Mouse (Mus musculus): ENCODE measurements around the gene Gns. TPM values are rescaled to one million over a fixed set of nuclear protein-coding genes. Genes with fewer than 3 reads are reported as not detected.

Gns gene
- total RNA-seq, 2 experiments from 2014 or later, result 61.0 to 67.6 TPM

DNA sequence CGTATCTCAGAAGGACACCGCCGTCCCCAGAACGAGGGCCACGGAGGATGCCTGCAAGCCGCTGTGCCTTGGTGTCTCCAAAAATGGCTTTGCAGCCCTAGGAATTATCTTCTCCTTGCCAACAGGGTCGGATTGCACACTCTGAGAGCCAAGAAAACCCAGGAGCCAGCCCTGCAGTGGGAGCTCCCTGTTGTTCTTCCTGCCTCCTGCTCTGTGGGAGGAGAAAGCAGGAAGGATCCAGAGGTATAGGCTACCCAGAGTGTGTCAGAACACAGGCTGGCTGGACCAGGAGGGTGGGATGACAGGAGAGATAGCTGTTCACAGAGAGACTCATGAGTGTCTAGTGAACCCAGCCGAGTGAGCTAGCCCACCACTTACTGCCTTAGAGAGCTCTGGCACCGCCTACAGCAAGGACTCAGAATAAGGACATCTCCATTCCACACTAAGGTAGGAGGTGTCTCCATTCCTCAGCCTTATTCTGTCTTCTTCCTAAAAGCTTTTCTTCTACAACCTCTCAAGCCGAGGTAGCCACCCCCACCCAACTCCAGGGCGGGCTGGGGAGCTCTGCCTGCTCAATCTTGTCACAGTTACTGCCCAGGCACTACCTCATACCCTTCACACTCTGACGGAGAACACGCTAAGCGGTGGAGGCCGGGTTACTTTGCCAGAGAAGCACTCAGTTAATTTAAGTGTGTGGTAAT lies 63.3 kb downstream of the Gns start:
- no peak for DNase-seq
- intact Hi-C loops (cut with DNase I), result no loop called here

DNA sequence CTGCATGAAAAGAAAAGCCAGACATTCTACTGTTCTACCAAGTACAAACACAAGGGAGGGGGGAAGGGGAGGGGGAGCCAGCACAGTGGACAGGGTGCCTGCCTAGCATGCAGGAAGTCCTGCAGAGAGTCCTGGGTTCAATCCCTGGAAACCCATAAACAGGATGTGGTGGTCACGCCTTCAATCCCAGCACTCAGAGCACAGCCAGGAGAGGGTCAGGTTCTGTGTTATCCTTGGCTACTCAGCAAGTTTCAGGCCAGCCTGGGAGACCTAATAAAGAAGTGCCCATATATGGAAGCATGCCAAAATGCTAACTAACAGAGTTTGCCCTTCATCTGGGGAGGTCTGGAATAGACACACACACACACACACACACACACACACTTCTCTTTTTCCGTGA lies 64.2 kb downstream of the Gns start:
- no peak for DNase-seq
- intact Hi-C loops (cut with DNase I), result no loop called here

DNA sequence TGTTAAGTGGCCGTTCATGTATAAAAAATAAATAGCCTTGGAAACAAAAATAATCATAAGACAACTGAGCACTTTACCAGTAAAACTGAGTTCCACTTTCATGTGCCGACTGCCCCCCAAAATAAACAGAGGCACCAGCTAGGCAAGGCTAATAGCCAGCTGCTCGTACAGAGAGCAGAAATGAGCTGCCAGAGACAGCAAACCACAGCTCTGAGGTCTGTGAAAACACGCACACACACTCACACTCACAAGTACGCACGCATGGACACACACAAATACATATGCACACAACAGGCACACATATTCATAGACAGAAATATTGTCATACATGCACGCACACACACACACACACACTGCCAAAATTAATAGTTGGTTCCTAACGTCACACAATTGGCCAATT lies 64.7 kb downstream of the Gns start:
- no peak for DNase-seq
- intact Hi-C loops (cut with DNase I), result no loop called here

DNA sequence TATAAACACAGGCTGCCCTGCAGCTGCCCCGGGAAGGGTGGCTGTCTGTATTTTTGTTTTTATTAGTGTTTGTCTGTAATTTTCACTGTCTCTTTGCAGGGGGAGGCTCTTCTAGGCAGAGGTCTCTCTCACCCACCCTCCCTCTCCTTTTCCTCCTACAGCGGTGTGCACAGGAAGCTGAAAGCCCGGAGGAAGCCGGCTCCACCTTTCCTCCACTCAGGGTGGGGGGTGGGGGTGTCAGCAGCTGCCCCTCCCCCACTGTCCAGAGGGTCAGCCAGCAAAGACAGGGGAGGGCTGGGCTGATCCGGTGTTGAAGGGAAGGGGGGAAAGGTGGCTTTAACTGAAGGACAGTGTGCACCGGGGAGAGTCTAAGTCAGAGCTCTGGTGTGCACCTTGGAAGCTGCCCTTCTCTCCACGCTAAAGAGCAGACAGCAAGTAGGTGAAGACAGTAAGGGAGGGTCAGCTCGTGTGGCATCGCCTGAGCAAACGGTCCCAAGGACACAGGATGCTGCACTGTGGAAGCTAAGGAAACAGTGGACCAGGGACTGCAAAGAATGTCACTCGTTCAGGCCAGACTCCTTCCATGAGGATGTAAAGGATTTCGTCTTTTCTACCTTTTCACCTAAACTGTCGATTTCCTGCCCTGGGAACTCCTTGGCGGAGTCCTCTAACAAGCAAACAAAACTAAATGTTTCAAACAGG lies 65.2 kb downstream of the Gns start:
- intact Hi-C loops (cut with DNase I), result no loop called here

DNA sequence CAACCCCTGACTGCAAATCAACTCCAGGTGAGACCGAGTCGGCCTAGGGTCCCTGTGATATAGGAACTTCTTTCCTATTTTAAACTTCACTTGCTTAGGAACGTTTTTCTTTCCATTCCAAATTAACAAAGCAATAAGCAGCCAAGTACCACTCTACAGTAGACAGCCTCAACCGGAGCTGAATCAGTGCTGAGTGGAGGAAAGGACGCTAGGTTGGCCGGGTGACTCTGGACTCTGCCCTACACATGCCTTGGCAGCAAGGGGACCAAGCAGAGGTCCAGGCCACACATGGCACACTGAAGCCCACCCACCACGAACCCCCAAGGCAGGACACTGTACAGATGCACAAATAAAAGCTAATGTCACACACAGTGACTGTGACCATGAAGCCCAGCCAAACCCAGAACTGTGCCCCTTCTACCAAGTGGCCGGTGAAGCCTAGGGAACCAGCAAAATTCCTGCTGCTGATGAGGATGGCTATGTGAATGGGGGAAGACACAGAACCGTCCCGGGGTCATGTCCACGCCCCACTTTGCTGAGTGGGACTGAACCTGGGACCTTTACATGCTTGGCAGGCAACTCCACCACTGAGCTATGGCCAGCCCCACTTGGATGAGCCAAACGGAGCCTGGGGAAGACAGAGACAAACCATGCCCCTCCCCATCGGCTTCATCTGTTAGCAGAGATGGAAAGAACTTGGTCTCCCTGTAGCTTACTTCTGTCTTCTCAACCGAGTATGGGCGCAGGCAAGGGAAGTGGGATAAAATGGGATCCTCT lies 66.1 kb downstream of the Gns start:
- intact Hi-C loops (cut with DNase I), result no loop called here
- peak; percentile 75 for DNase-seq

More for the DNA sequence above, 65.2 kb downstream of the Gns start:
- no peak for DNase-seq

DNA sequence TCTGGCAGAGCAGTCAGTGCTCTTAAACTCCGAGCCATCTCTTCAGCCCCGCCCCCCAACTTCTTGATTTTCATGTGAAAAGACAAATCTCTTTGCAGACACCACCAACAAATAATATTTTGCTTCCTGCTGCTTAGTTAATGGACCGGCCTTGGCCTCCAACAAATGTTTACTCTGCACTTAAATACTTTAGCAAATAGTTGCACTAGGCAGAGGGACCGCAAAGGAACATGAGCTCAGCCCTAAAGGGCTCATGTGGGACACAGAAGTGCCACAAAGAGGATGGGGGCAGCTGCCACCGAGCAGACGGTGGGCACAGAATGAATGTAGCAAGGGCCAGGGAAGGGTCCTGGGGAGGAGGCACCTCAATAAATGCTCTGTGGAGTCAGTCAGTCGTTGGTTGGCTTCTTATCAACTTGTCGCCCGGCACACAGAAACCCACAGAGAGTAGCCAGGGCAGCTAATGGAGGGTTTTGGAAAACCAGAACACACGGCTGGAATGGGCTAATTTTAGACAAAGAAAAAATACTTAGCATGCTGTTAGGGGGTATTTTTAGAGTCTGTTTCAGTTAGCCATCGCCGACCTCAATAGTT lies 67.2 kb downstream of the Gns start:
- intact Hi-C loops (cut with DNase I), result no loop called here
- DNase-seq, result peak; percentile 77

DNA sequence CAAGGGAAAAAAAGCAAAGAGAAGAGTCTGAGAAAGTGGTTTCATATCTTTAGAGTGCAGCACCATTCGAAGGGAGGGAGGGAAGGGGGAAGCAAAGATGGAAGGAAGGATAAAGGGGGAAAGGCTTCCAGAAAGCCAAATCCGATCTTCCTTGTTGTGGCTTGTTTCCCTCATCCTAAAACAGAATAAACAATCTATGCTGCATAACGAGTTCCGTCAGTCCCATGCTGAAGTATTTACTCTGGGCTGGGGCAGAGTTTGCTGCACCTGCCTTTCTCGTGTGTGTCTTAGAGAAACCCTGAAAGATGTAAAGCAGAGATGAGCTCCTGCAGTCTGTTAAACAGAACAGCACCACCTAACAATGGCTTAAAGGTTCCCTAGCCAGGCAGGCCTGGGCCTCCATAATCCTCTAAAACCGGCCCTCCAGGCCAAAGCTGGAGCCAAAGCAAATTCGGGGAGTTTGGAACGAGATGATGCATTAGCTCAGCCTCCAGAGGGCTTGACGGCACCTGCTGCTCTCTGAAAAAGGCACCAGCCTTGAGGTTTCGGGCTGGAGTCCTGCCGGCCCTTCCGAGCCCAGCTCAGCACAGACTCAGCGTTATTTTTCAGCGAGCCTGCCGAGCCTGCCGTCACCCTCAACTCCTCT lies 67.9 kb downstream of the Gns start:
- DNase-seq, result peak; percentile 67
- intact Hi-C loops (cut with DNase I), result no loop called here

DNA sequence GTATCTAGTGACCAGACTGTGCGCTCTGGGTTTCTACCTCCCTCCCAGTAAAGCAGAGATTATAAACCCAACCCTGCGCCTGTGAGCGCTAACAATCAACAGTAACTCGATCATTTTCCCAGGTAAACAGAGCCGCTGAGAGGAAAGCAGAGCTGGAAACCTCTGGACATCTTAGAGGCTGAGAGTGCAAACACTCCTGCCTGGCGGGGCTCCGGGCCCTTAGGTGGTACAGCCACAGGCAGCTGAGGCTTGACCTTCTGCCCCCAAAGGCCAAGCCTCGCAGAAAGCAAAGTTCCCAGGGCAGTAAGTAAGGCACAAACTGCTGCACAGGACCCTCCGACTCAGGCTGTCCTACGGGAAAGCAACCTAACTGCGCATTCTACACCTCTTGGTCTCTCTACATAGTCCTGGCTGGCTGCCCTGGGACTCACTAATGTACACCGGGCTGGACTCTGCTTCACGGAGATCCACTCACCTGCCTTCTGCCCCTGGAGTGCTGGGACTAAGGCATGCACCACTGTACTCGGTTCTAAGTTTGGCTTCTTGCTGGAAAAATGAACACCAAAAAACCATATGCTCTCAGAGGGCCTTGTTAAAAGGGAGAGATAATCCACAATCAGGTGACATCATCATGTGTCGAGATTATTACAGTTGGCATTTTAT lies 69.7 kb downstream of the Gns start:
- intact Hi-C loops (cut with DNase I), result no loop called here

DNA sequence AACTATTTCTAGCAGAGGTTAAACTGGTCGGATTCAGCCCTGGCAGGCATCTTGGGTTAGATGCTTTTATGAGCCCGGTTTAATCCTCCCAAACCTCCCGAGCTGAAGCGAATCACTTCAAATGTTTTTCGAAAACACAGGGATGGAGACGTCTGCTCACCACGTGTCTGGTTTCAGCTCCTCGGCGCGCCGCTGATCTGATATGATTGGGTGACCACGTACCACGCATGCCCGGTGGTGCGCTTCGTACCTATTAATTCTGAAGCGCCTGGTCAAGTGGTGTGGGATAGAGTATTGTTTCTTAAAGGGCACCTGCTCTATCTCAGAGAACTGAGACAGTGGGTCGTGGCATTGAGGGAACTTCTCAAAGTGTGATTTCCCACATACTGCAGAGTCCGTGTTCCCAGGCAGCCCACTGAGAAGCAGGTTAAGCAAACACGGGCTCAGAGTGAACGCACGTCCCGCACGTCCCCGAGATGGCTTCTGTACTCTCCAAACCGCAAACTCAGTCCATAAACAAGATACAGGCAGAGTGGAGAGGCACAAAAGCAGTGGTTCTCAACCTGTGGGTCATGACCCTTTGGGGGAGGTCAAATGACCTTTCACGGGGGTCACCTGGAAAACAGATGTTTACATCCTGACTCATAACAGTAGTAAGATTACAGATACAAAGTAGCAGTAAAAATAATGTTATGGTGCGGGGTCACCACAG lies 70.8 kb downstream of the Gns start:
- intact Hi-C loops (cut with DNase I), result no loop called here
- DNase-seq, result no peak

More for the DNA sequence above, 69.7 kb downstream of the Gns start:
- no peak for DNase-seq

DNA sequence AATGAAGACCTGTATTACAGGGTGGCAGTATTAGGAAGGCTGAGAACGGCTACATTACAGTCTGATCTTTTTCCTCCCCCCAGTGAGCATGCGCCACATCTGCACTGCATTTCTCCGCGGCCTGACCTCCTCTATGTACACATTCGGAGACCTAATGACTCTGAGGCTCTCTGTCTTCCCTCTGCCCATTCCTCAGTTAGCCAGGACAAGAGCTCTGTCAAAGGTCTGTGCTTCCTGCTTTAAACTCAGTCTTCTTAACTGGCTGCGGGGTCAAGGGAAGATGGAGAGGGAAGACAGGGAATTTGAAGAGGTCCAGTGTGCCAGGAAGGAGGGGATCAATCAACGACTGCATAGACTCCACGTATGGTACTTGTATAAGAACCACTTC lies 71.4 kb downstream of the Gns start:
- no peak for DNase-seq
- intact Hi-C loops (cut with DNase I), result no loop called here

DNA sequence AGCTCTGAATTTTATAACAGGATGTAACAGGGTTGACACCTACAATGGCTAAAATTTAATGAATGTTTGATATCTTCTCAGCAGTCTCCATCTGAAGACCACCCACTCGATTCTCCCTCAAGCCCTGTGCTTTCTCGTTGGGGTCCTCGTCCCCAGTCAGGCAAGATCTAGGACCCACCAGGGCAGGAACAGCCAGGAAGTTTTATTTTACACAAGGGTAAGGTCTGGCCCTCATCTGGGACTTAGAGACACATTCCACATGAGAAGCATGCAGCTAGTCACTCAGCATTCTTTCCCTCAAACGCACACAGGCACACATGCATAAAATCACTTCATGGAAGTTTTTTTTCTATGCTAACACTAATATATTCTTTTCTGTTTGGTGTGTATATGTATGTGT lies 71.8 kb downstream of the Gns start:
- intact Hi-C loops (cut with DNase I), result no loop called here
- DNase-seq, result no peak

DNA sequence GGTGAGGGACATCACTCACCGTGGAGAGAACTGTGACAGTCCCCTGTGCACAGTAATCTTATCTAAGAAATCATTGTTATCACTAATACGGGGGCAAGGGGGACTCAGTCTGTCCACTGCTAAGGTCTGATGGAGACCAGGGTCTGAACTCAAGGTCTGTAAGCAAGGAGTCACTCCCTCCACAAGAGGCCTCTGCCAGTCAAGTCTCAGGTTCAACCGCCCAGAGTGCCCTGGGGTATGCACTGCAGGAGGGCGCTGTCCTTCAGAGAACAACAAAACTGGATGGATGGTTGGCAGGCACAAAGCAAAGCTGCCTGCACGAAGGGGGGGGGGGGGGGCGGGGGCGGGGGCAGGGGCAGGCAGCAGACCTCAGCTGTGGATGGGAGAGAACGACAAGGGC lies 73.2 kb downstream of the Gns start:
- no peak for DNase-seq
- intact Hi-C loops (cut with DNase I), result no loop called here

DNA sequence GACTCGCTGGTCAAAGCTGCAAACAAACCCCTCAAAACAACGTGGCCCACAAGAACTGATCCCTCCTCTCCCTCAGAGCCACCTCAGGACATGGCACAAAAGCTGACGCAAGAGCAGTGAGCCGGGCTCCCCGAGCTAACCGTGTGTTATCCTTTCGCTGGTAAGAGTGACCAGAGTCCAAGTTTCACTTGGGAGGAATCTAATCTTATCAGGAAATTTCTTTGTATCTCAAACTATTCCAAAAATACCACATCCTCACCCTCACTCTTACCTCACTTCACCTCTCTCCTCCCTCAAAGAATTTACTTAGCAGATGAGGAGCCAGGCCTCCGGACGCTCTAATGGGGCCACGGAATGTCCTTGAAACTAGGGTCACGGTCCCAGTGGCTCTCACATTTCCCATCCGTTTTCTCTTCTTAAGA lies 74.4 kb downstream of the Gns start:
- DNase-seq, result no peak
- intact Hi-C loops (cut with DNase I), result no loop called here

DNA sequence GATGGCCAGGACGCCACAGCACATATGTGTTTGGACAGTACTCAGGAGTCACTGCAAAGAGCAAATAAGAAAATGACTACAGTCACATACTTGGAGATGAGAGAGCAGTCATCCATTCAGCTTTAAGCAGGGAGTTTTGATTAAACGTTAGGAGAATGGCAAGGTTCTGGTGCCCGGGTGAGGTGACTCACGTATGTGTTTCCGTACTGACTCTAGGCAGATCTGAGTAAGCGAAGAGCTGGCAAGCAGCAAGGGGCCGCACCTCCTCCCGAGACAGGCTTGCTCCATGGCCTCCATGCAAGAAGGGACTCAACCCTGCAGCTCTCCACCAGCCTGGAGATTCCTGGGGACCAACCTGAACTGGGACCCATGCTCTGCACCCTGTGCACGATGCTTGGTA lies 78.9 kb downstream of the Gns start:
- intact Hi-C loops (cut with DNase I), result no loop called here
- no peak for DNase-seq

DNA sequence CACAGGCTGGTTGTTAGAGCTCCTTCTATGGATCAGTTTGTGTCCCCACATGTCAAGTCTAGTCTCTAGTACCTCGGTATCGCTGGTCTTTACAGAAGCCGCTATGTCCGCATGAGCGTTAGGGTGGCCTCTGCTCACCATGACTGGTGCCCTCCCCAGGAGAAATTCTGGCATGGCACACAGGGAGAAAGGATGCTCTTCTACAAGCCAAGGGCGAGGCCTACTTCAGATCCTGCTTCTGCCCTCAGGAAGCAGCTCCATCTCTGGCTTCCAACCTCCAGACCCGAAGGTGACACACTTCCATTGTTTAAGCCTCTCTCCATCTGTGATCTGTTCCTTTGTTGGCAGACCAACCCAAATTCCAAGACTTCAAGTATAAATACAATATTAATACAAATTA lies 79.3 kb downstream of the Gns start:
- DNase-seq, result no peak
- intact Hi-C loops (cut with DNase I), result no loop called here

DNA sequence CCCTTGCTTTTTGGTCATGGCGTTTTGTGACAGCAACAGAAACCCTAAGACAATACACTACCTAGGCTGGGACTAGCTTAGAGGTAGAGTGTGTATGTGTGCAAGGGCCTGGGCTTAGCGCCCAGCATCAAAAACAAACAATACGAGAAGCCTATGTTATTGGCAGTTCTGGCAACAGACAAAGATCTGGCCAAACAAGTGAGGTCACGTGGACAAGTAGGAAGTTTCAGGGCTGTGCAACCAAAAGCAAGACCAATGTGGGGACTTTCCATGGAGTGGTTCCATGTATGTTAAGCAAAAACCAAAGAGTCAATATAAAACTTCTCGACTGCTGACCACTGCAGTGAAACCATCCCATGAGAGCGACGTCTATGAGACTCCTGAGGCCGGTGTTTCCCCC lies 80.9 kb downstream of the Gns start:
- no peak for DNase-seq
- intact Hi-C loops (cut with DNase I), result no loop called here

Data from left cerebral cortex, postnatal 4 days (tissue).